ENCODE assay signal across 1 mouse cellular context in the genomic region with DNA sequence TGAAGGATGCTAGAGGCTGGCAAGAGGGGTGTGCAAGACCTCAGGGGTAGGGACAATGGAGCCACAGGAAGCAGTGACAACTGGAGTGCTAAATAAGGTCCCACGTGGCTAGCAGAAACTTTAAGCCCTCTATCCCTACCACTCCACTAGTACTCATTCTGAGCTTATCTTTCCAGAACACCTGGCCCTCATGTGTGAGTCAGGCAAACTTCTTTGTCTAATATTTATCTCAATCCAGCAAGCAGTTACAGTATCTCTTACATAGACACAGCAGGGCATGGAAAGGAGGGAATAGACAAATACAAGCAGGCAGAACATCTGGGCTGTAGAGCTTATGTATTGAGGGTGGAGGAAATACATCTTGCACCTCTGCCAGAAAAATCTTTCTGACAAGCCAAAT.
TF ChIP-seq lines count a peak whose summit lies in the region.

No protein-coding gene starts in this region.

TF ChIP-seq in MEL, 35 proteins besides CTCF, POLR2A, EP300 and RAD21 (continued from another document):
- TF ChIP-seq MAZ (IDR thresholded peaks at IDR 0.05; ENCODE audit: low read depth, low read length): no peak
- TF ChIP-seq POLR2AphosphoS5 (IDR thresholded peaks at IDR 0.05; ENCODE audit: borderline replicate concordance, low read depth, low read length): no peak
